Mouse (Mus musculus): ENCODE data around the gene Ntn4. TPM values are rescaled to one million over a fixed set of nuclear protein-coding genes. Genes with fewer than 3 reads are reported as not detected.
A peak's percentile ranks its signal among the peaks of the same experiment; 100 is the strongest.

Ntn4 gene
- total RNA-seq, 2 experiments from 2014 or later, result 7.3 to 7.7 TPM

DNA sequence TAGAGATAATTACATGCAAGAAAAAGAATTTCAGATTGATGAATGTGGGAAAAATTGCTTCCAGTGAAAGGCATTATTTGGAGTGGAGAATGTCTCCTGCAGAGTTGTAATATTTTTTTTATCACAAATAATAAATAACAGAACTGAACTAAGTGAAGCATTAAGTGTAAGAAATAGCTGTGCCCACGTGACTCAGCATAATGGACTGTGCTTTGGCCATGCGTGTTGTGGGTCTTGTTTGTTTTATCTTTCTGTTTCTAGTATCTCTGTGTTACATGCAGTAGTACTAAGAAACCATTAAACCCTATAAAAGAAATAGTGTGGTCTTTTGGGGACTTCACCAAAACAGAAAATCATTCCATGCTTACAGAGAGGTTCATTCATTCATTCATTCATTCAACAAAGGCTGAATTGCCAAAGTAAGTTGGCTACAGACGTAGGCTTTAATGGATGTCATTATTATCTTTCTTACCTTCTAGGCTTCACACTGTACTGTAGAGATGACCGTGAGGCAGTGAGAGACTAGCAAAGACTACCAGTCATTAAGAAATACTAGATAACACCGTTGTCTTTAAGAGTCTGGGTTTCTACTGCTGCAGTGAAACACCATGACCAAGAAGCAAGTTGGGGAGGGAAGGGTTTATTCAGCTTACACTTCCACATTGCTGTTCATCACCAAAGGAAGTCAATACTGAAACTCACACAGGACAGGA lies 81.3 kb downstream of the Ntn4 start:
- intact Hi-C loops (cut with DNase I), result no loop called here
- no peak for DNase-seq

DNA sequence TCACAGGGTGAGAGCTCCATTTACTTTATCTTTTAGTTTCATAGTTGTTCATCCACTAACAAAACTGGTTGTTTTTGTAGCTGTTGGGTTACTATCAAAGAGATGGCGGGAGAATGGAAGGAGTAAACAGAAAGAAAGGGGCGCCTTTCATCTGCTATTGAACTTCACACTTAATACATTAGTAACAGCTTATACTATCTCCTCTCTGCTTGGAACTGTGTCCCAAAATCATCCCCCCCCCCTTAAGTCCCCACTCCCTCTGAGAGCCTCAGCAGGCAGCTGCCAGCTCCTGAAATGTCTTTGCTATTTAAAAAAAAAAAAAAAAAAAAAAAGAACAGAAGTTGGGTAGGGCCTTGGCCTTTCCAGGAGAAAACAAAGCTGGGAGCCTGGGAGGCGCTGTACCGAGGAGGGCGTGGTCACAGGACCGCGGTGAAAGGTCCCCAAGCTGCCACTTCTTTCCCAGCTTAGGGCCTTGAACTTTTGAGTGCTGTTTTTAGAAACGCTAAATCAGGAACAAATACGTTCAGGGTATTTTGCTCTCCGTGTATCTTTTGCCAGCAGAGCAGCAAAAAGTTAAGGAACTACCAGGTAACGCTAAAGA lies 83.6 kb downstream of the Ntn4 start:
- intact Hi-C loops (cut with DNase I), result no loop called here
- no peak for DNase-seq

DNA sequence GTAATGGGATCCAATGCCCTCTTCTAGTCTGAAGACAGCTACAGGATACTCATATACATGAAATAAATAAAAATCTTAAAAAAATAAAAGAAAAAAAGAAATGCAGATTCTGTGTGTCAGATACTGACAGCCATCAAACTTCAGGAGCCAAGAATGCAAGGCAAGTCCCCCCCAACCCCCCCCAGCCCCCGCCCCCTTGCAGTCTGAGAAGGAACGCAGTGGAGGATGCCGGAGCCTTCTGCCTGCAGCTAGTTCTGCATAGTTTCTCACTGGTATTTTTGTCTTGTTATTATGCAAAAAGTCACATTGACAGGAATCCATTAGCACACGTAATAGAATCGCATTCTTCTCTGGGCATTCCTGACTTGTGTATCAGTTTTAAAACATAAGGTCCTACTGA lies 87.7 kb downstream of the Ntn4 start:
- intact Hi-C loops (cut with DNase I), result no loop called here
- DNase-seq, result no peak

DNA sequence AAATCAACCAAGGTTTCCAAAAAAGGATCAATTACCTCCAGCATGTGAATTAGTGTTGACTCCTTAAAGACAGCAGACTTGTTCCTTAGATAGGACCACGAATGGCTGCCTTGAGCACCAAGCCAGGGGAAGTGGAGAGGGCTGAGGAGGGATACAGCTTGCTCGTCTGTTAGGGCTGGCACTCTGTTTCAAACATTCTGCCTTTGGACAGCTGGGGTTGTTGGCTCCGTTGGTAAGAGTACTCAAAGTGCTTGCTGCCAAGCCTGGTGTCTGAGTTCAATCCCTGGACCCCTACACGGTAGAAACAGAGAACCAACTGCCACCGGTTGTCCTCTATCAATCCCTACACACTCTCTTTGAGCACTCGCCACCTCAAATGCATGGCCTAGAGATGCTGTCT lies 90.0 kb downstream of the Ntn4 start:
- intact Hi-C loops (cut with DNase I), result no loop called here
- DNase-seq, result peak; percentile 52

DNA sequence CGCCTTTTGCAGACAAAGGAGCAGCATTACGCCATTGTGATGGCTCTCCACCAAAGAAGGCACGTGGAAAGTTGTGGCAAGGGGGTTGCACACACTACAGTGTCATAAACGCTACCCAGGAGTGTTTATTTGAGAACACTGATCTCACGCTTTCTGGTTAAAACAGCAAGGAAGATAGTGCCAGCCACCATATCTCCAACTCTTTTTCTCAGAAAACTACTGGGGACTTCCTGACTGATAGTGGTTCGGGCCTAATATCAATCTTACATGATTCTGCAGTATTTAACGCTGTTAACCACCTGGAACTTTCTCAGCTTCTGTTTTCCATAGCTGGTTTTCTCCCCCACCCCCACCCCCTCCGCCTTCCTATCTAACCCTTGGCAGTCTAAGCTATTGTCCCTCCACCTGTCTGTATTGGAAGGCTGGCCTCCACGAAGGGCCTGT lies 90.8 kb downstream of the Ntn4 start:
- intact Hi-C loops (cut with DNase I), result no loop called here
- no peak for DNase-seq

DNA sequence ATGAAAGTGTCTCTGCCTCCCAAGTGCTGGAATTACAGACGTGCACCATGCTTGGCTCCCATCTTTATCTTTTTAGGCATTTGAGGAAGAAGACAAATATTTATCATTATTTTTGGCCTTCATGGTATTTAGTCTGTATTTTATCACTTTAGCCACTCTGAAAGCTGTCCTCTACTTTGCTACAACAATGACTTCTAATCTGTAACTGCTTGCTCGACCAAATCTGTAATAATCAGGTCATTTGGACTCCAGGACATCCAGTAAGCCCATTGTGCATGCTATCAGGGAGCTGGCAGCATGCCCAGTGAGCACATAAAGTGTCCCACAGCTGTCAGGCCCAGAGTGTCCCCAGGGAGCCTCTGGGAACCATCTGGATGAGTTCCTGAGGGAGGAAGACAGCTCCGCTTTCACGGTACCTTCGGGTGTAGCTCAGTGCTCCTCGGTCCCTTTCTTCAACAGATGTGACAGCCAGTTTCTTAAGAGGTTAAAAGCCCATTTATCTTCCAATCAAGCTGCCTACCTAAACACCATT lies 95.7 kb downstream of the Ntn4 start:
- intact Hi-C loops (cut with DNase I), result no loop called here
- DNase-seq, result peak; percentile 83

DNA sequence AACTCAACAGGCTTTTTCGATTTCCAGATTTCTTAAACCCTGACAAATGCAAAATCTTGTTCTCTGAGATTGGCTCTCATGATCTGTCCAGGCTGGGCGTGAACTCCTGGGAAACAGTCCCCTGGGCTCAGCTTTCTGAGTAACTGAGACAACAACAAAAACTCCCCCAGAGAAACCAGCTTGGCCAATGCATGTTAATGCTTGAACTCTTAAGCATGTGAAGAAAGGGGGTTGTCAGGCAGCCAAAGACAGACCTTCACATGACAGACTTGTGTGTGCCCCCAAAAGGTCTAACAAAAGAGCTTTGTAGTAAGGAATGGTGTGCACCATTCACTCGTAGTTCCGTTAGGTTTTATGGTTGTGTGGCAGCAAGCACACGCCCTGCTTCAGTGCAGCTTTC lies 96.6 kb downstream of the Ntn4 start:
- no peak for DNase-seq
- intact Hi-C loops (cut with DNase I), result no loop called here

DNA sequence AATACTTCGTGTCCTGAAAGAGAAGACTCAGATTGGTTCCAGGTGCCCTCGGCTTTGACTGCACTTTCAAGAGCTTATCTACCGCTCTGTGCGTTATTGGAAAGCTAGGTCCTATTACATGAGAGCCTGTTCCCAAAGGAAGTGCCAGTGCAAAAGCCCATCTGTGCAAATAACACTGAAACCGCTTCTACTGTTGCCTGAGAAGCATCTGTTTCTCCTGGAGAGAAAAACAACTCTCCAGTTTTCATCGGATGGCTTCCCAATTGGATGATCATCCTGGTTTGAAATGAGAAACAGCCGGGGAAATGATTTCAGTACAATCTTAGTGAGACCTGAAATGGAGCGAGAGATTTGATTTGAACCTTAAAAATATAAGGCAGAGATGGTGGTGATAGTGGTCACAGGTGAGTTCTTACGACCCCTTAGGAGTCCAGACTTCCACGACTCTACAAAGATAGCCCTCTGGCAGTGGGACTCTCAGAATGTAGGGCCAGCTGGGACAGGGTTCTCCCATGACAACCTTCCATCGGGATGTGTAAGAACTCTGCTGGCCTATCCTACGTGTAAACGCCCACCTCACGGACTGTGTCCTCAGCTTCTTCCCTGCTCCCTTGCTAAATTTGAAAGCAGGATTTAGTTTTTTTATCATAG lies 101.1 kb downstream of the Ntn4 start:
- DNase-seq, result peak; percentile 17
- intact Hi-C loops (cut with DNase I), result no loop called here

DNA sequence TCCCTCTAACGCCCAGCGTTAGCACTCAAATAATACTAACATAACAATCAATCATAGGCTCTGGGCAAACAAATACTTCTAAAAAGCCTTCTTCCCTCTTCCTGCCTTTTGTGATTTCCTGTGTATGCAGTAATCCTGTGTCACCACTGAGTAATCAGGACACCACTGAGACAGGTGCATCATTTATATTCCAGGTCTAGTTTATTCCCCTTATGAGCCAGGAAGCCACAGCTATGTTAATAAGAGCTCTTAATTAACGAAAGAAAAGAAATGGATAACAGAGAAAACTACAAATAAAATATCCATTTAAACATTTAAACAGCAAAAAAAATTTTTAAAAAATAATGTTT lies 101.6 kb downstream of the Ntn4 start:
- no peak for DNase-seq
- intact Hi-C loops (cut with DNase I), result no loop called here

DNA sequence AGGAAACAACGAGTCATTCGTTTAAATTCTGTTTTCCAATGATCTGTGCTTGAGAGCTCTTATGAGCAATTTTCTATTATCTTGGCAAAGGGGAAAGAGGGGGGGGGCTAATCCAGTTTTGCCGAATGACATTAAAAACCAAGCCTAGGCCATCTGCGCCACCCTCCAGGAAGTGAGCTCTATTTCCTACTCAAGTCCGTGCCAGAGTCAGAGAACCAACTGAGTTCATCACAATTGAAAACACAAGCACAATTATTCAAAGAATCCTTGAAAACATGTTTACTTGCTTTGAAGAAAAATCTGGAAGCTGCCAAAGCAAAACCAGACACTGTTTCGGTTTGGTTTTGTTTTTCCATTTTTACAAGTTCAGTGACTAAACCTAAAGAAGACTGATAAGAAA lies 102.1 kb downstream of the Ntn4 start:
- DNase-seq, result peak; percentile 55
- intact Hi-C loops (cut with DNase I), result no loop called here

DNA sequence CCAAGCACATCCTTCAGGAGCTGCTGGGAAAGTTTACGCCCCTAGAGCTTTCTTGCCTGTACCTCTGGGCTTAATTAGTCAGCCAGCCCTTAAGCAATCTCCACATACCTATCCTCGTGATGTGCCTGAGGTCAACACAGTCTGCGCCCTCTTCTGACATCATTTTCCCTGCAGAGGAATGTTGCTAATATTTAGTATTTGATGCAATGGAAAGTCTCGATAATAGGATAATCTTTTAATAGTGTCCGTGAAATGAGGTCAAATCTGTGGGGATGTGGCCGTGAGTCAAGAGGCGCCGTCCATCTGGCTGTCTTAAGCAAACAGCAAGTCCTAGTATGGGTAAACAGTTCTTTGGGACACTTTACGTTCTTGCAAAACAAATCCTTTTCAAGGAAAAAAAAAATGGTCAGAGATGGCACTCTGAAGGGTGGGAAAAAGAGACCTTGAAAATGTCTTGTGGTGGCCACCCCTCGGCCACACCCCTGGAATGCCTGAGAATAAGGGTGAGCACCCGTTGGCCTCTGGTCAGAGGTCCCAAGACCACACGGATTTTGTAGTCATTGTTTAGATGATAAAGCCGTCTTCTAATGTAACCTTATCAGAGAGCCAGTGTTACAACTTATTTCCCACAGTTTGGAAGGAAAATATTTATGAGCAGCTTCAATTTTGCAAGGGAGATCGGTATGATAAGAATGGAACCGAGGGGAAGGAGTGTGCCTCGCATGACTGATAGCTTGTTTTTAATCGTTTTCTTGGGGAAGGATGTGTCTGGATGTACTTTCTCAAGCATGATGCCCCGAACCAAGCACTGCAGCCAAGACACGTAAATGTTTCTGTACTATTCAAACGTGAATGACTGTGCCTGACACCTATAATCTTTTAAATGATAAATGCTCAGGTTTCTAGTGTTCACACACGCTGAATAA lies 109.0 kb downstream of the Ntn4 start:
- DNase-seq, result no peak
- intact Hi-C loops (cut with DNase I), result no loop called here

DNA sequence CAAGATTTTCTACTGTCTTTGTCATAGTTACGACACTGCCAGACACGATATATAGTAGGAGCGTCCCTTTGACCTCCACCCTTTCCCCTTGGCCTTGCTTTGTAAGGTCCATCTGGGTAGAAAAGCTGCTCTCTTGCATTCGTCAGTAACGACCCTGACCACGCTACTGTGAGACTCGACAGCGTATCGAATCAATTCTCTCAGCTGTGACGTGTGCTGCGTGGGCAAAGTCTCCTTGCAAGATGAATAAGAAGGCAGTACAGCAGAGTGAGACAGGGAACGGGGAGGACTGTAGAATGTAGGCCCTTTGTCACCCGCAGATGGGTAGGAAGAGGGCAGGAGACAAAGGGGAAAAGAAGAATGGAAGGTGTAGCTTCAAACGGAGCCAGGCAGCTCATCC lies 110.8 kb downstream of the Ntn4 start:
- no peak for DNase-seq
- intact Hi-C loops (cut with DNase I), result no loop called here

DNA sequence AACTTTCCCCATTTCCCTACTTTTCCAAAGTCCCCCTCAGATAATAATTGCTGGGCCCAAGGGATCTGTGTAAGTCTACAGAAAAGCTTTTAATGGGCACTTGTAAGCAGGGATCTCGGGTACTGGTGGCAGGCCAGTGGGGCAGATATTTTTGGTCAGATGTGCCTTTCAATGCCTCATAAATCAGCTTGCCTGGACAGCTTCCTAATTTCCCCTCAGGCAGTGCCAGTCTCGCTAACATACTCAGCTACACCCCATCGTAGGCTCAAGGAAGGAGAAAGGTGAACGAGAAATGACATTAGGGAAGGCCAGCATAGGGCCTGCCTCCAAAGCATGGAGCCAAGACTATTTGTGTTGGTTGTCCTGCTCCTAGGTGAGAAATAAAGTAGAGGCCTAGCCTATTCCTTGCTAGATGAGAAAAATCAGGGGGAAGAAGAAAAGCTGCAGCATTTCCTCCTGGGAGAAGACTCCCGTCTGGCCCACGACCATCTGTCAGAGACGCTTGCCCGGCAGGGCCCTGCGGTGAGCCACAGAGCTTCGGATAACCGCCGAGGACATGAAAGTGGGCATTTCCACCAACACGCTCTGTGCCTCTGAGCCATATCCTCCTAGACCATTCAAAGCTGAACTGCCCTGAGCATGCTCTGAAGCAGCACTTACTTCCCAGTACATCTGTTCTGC lies 113.4 kb downstream of the Ntn4 start:
- intact Hi-C loops (cut with DNase I), result no loop called here
- peak; percentile 54 for DNase-seq

DNA sequence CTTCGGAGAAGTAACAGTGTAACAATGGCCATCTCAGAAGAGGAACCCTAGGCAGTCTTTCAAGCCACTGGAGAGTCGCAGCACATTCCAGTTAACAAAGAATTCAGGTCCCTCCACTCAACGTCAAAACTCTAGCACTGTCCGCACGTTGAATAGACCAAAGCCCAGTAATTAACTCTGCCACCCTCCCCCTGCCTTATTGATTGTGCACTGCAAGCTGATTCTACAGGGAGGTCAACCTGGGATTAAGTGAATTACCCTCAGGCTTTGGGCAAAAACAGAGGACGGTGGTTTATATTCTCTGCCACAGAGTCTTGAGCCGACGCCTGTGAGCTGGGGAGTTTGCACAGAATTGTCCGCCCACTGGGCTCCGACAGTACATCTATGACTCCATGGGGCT lies 115.7 kb downstream of the Ntn4 start:
- DNase-seq, result no peak
- intact Hi-C loops (cut with DNase I), result no loop called here

DNA sequence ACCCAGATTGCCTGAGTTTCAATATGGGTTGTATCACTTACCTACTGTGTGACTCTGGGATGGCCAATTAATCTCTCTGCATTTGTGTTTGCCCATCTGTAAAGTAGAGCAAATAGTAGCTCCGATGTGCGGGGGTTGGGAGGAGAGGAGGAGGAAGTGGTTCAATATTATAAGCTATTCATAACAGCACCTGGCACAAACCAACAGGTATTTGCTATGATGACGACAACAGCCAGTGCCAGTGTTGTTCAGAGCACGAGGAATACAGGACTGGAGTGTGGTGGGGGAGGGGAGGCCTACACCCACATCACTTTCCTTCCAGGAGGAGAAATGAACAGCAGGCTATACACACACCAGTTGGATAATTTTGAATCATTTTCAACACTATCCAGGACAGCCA lies 119.2 kb downstream of the Ntn4 start:
- intact Hi-C loops (cut with DNase I), result no loop called here
- no peak for DNase-seq

DNA sequence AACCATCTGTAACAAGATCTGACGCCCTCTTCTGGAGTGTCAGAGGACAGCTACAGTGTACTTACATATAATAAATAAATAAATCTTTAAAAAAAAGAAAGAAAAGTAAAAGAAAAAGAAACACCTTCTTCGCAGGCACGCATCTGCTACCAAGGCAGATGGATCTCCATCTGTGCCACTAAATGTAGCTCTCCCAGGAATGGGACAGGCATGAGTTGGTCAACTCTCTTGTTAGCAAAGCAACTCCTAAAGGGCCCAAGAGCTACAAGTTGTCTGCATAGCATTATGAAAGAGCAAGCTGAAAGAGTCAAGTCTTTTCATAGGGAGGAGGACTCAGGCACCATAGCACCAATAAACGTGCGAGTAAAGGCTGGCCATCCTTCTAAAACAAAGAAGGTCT lies 119.9 kb downstream of the Ntn4 start:
- DNase-seq, result no peak
- intact Hi-C loops (cut with DNase I), result no loop called here

DNA sequence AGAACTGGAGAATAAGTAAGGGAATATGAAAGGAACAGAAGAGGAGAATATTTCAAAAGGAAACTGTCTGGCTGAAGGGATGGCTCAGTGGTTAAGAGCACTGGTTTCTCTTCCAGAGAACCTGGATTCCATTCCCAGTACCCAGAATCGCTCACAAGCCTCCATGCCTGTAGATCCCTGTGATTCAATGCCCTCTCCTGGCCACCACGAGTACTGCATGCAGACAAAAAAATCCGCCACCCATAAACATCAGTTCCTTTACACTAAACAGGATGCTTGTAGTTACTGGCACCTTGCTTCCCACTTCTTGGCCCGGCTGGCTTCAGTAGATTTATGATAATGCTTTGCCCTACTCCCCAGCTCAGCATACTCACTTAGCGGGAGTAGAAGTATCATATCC lies 122.6 kb downstream of the Ntn4 start:
- intact Hi-C loops (cut with DNase I), result no loop called here
- DNase-seq, result peak; percentile 19

DNA sequence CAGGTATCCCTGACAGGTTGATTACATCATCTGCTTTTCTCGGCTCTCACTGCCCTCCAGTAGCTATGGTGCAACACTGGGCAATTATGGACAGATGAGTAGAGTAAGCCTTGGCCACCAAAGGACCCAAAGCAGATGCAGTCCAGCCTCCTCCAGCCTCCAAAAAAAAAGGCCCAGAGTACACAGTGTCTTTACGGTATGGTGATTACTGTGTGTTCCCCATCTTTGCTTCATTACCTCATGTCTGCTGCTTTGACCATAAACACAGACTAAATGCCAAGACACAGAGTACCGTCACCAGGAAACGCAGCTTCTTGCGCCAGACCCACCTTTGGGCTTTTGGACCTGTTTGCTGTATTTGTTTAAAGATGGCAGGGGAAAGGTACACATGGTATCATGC lies 125.7 kb downstream of the Ntn4 start:
- DNase-seq, result no peak
- intact Hi-C loops (cut with DNase I), result no loop called here

DNA sequence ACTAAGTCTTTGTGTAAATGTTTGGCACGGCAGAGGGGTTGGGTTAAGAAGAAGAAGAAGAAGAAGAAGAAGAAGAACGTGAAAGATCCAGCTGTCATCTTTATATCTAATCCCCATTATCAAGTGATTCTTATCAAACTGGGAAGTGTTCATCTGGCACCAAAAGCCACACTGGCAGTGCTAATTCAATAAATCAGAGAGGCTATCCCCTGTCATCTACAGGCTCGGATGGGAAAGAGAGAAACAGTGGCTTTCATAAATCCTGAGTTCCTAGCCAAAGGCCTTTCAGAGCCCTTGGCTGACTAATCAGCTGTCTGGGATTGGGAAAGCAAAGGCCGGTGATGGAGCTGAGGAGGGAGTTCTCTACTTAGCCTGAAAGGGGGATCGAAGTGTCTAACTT lies 126.8 kb downstream of the Ntn4 start:
- intact Hi-C loops (cut with DNase I), result no loop called here
- no peak for DNase-seq

DNA sequence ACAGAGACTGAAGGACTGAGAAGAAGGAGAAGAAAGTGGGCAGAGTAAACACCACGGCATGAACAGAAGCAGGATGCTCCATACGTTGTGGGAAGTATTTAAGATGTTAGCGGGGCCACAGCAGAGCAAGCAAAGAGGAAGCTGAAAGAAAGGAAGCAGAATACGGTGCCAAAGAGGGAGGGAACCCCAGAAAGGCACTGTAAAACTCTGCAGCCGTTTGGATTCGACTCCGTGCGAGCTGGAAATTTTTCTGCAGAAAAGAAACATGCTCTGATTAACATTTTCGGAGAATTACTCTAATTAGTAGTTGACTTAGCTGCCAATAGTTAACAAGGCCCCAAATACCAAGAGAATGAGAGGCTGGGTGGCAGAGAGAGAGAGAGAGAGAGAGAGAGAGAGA lies 127.7 kb downstream of the Ntn4 start:
- intact Hi-C loops (cut with DNase I), result no loop called here
- no peak for DNase-seq

Measured in left cerebral cortex, postnatal 4 days (tissue).